Mouse (Mus musculus): ENCODE measurements around the gene H2al1i. TPM values are rescaled to one million over a fixed set of nuclear protein-coding genes. Genes with fewer than 3 reads are reported as not detected.
A peak's percentile ranks its signal among the peaks of the same experiment; 100 is the strongest.
"Not testable (repeated sequence)": the region's sequence is repeated elsewhere in the genome, so short reads cannot be mapped to it uniquely, and the experiment has no call there.

H2al1i gene
- polyA plus RNA-seq, 1 experiment from 2014 or later = not detected

GRCm38 (mm10) chrX:11311634-11312033 lies 12.8 kb upstream of the H2al1i start, which contains the start of gene H2al1e:
Gene H2al1e (plus strand): TSS chrX:11311934.
- not testable (repeated sequence) for H3K36me3 ChIP-seq (ENCODE audit: control insufficient read depth, insufficient read depth, low read length); ATAC-seq; H3K27ac ChIP-seq (ENCODE audit: low read depth, low read length); DNase-seq (ENCODE audit: low spot score); H3K9me3 ChIP-seq (replicated peaks; ENCODE audit: control insufficient read depth, low read length); H3K27me3 ChIP-seq (replicated peaks; ENCODE audit: control insufficient read depth, insufficient read depth, low read length); H3K4me3 ChIP-seq (ENCODE audit: low read depth, low read length); H3K9ac ChIP-seq (ENCODE audit: low read length); H3K4me2 ChIP-seq (ENCODE audit: low read length); H3K4me1 ChIP-seq (ENCODE audit: control insufficient read depth, insufficient read depth, low read length)
- no CpG with 5 or more reads among the region's 3 CpGs for WGBS

- H3K27ac ChIP-seq (ENCODE audit: low read depth, low read length); DNase-seq (ENCODE audit: low spot score); H3K9ac ChIP-seq (ENCODE audit: low read length); H3K36me3 ChIP-seq (ENCODE audit: control insufficient read depth, insufficient read depth, low read length); H3K4me1 ChIP-seq (ENCODE audit: control insufficient read depth, insufficient read depth, low read length); H3K9me3 ChIP-seq (replicated peaks; ENCODE audit: control insufficient read depth, low read length); H3K27me3 ChIP-seq (replicated peaks; ENCODE audit: control insufficient read depth, insufficient read depth, low read length); H3K4me3 ChIP-seq (ENCODE audit: low read depth, low read length); ATAC-seq; H3K4me2 ChIP-seq (ENCODE audit: low read length): not testable (repeated sequence)
- WGBS = no CpG with 5 or more reads among the region's 6 CpGs
Observed at GRCm38 (mm10) chrX:11314858-11315257, 9.6 kb upstream of the H2al1i start, which contains the start of gene H2al1f. Gene H2al1f (plus strand): TSS chrX:11315158.

- not testable (repeated sequence) for H3K9me3 ChIP-seq (replicated peaks; ENCODE audit: control insufficient read depth, low read length); H3K4me3 ChIP-seq (ENCODE audit: low read depth, low read length); H3K27ac ChIP-seq (ENCODE audit: low read depth, low read length); H3K36me3 ChIP-seq (ENCODE audit: control insufficient read depth, insufficient read depth, low read length); H3K9ac ChIP-seq (ENCODE audit: low read length); DNase-seq (ENCODE audit: low spot score); ATAC-seq; H3K27me3 ChIP-seq (replicated peaks; ENCODE audit: control insufficient read depth, insufficient read depth, low read length); H3K4me2 ChIP-seq (ENCODE audit: low read length); H3K4me1 ChIP-seq (ENCODE audit: control insufficient read depth, insufficient read depth, low read length)
- WGBS = no CpG with 5 or more reads among the region's 3 CpGs
Observed at GRCm38 (mm10) chrX:11317956-11318355, 6.5 kb upstream of the H2al1i start, which contains the start of gene H2al1g. Gene H2al1g (plus strand): TSS chrX:11318256.

- not testable (repeated sequence) for ATAC-seq; H3K27ac ChIP-seq (ENCODE audit: low read depth, low read length); H3K4me2 ChIP-seq (ENCODE audit: low read length); H3K9me3 ChIP-seq (replicated peaks; ENCODE audit: control insufficient read depth, low read length); H3K9ac ChIP-seq (ENCODE audit: low read length); H3K4me1 ChIP-seq (ENCODE audit: control insufficient read depth, insufficient read depth, low read length); DNase-seq (ENCODE audit: low spot score); H3K36me3 ChIP-seq (ENCODE audit: control insufficient read depth, insufficient read depth, low read length); H3K4me3 ChIP-seq (ENCODE audit: low read depth, low read length); H3K27me3 ChIP-seq (replicated peaks; ENCODE audit: control insufficient read depth, insufficient read depth, low read length)
- WGBS = no CpG with 5 or more reads among the region's 6 CpGs
Observed at GRCm38 (mm10) chrX:11321192-11321591, 3.3 kb upstream of the H2al1i start, which contains the start of gene H2al1h. Gene H2al1h (plus strand): TSS chrX:11321492.

GRCm38 (mm10) chrX:11327522-11327921 lies 3.1 kb downstream of the H2al1i start, which contains the start of gene H2al1j:
Gene H2al1j (plus strand): TSS chrX:11327822.
- H3K27ac ChIP-seq (ENCODE audit: low read depth, low read length); H3K4me3 ChIP-seq (ENCODE audit: low read depth, low read length); H3K4me2 ChIP-seq (ENCODE audit: low read length); H3K4me1 ChIP-seq (ENCODE audit: control insufficient read depth, insufficient read depth, low read length); H3K36me3 ChIP-seq (ENCODE audit: control insufficient read depth, insufficient read depth, low read length); H3K9me3 ChIP-seq (replicated peaks; ENCODE audit: control insufficient read depth, low read length); H3K27me3 ChIP-seq (replicated peaks; ENCODE audit: control insufficient read depth, insufficient read depth, low read length); ATAC-seq; DNase-seq (ENCODE audit: low spot score); H3K9ac ChIP-seq (ENCODE audit: low read length): not testable (repeated sequence)
- WGBS = 89% methylated on average over 2 of the region's 2 CpGs

GRCm38 (mm10) chrX:11345762-11346161 lies 21.3 kb downstream of the H2al1i start:
- no peak for ATAC-seq
- DNase-seq (ENCODE audit: low spot score) = peak; percentile 56
- no peak overlapping the region for H3K4me3 ChIP-seq (ENCODE audit: low read depth, low read length)
- no peak overlapping the region for H3K9ac ChIP-seq (ENCODE audit: low read length)
- no peaks in the 10 kb centered on the region for H3K27me3 ChIP-seq (replicated peaks; ENCODE audit: control insufficient read depth, insufficient read depth, low read length)
- 56% methylated on average over 9 of the region's 9 CpGs for WGBS
- H3K4me2 ChIP-seq (ENCODE audit: low read length) = no peak overlapping the region
- H3K27ac ChIP-seq (ENCODE audit: low read depth, low read length) = no peak overlapping the region
- no peaks in the 10 kb centered on the region for H3K36me3 ChIP-seq (ENCODE audit: control insufficient read depth, insufficient read depth, low read length)
- no peaks in the 10 kb centered on the region for H3K4me1 ChIP-seq (ENCODE audit: control insufficient read depth, insufficient read depth, low read length)
- H3K9me3 ChIP-seq (replicated peaks; ENCODE audit: control insufficient read depth, low read length) = no peaks in the 10 kb centered on the region

- Histone ChIP-seq H3K9ac (ENCODE audit: low read length) (no peak overlapping the region), H3K9me3 (replicated peaks; ENCODE audit: control insufficient read depth, low read length) (no peaks in the 10 kb centered on the region), H3K4me2 (ENCODE audit: low read length) (no peak overlapping the region), H3K4me3 (ENCODE audit: low read depth, low read length) (no peak overlapping the region), H3K36me3 (ENCODE audit: control insufficient read depth, insufficient read depth, low read length) (no peaks in the 10 kb centered on the region), H3K27me3 (replicated peaks; ENCODE audit: control insufficient read depth, insufficient read depth, low read length) (no peaks in the 10 kb centered on the region), H3K27ac (ENCODE audit: low read depth, low read length) (no peak overlapping the region), H3K4me1 (ENCODE audit: control insufficient read depth, insufficient read depth, low read length) (no peaks in the 10 kb centered on the region)
- no peak for ATAC-seq
- 91% methylated on average over 3 of the region's 3 CpGs for WGBS
- no peak for DNase-seq (ENCODE audit: low spot score)
Observed at GRCm38 (mm10) chrX:11346756-11347155, 22.3 kb downstream of the H2al1i start.

- Histone ChIP-seq H3K27me3 (replicated peaks; ENCODE audit: control insufficient read depth, insufficient read depth, low read length) (no peaks in the 10 kb centered on the region), H3K4me1 (ENCODE audit: control insufficient read depth, insufficient read depth, low read length) (peaks cover 2% of the 10 kb centered on the region; the same call in 1 of the 2 replicates), H3K36me3 (ENCODE audit: control insufficient read depth, insufficient read depth, low read length) (no peaks in the 10 kb centered on the region), H3K27ac (ENCODE audit: low read depth, low read length) (no peak overlapping the region), H3K4me3 (ENCODE audit: low read depth, low read length) (no peak overlapping the region), H3K9ac (ENCODE audit: low read length) (no peak overlapping the region), H3K9me3 (replicated peaks; ENCODE audit: control insufficient read depth, low read length) (no peaks in the 10 kb centered on the region), H3K4me2 (ENCODE audit: low read length) (no peak overlapping the region)
- no peak for DNase-seq (ENCODE audit: low spot score)
- no peak for ATAC-seq
- WGBS = 80% methylated on average over 6 of the region's 6 CpGs
Observed at GRCm38 (mm10) chrX:11360823-11361222, 36.4 kb downstream of the H2al1i start.

GRCm38 (mm10) chrX:11361261-11361660 lies 36.8 kb downstream of the H2al1i start:
- no peak for ATAC-seq
- H3K4me2 ChIP-seq (ENCODE audit: low read length) = no peak overlapping the region

More at GRCm38 (mm10) chrX:11361261-11361660, 36.8 kb downstream of the H2al1i start:
- 96% methylated on average over 2 of the region's 2 CpGs for WGBS
- Histone ChIP-seq H3K9ac (ENCODE audit: low read length) (no peak overlapping the region), H3K27ac (ENCODE audit: low read depth, low read length) (no peak overlapping the region), H3K27me3 (replicated peaks; ENCODE audit: control insufficient read depth, insufficient read depth, low read length) (no peaks in the 10 kb centered on the region), H3K36me3 (ENCODE audit: control insufficient read depth, insufficient read depth, low read length) (no peaks in the 10 kb centered on the region), H3K9me3 (replicated peaks; ENCODE audit: control insufficient read depth, low read length) (no peaks in the 10 kb centered on the region), H3K4me1 (ENCODE audit: control insufficient read depth, insufficient read depth, low read length) (peaks cover 2% of the 10 kb centered on the region; the same call in 1 of the 2 replicates), H3K4me3 (ENCODE audit: low read depth, low read length) (no peak overlapping the region)
- DNase-seq (ENCODE audit: low spot score) = no peak

Data from forebrain, embryonic 14.5 days (tissue).